Mouse (Mus musculus): Measurements from ENCODE around the gene Stxbp6. TPM values are rescaled to one million over a fixed set of nuclear protein-coding genes. Genes with fewer than 3 reads are reported as not detected.
A peak's percentile ranks its signal among the peaks of the same experiment; 100 is the strongest.

Stxbp6 gene
- polyA plus RNA-seq, 1 experiment from 2014 or later = 8.9 TPM

- no peak overlapping the region for H3K4me3 ChIP-seq
- H3K9me3 ChIP-seq = no peaks in the 10 kb centered on the region
- H3K27ac ChIP-seq (replicated peaks) = peak overlapping the region; percentile 36; the same call in 1 of the 2 replicates
- no peak overlapping the region for H3K9ac ChIP-seq
- ATAC-seq (ENCODE audit: extremely low read depth, insufficient number of reproducible peaks, low FRiP score, low TSS enrichment) = no peak
- 56% methylated on average over 3 of the region's 3 CpGs for WGBS
- H3K4me1 ChIP-seq = peaks cover 32% of the 10 kb centered on the region
- no peaks in the 10 kb centered on the region for H3K27me3 ChIP-seq (replicated peaks)
- no peak overlapping the region for H3K4me2 ChIP-seq
- no peaks in the 10 kb centered on the region for H3K36me3 ChIP-seq
These were observed 81.1 kb downstream of the Stxbp6 start for GRCm38 (mm10) chr12:44993391-44993790.

- Histone ChIP-seq H3K27me3 (replicated peaks) (no peaks in the 10 kb centered on the region), H3K36me3 (no peaks in the 10 kb centered on the region), H3K27ac (replicated peaks) (peak overlapping the region; percentile 36; the same call in 1 of the 2 replicates), H3K9ac (no peak overlapping the region), H3K4me3 (no peak overlapping the region), H3K4me2 (no peak overlapping the region), H3K9me3 (no peaks in the 10 kb centered on the region), H3K4me1 (peaks cover 37% of the 10 kb centered on the region)
- 54% methylated on average over 4 of the region's 4 CpGs for WGBS
- ATAC-seq (ENCODE audit: extremely low read depth, insufficient number of reproducible peaks, low FRiP score, low TSS enrichment) = no peak
These were observed 81.7 kb downstream of the Stxbp6 start for GRCm38 (mm10) chr12:44992847-44993246.

GRCm38 (mm10) chr12:44990379-44990778, 84.1 kb downstream of the Stxbp6 start:
- Histone ChIP-seq H3K9ac (no peak overlapping the region; the same call in 1 of the 2 replicates), H3K4me2 (peak overlapping the region; percentile 29), H3K9me3 (no peaks in the 10 kb centered on the region), H3K4me1 (peaks cover 43% of the 10 kb centered on the region), H3K4me3 (no peak overlapping the region), H3K36me3 (no peaks in the 10 kb centered on the region), H3K27me3 (replicated peaks) (no peaks in the 10 kb centered on the region), H3K27ac (replicated peaks) (peak overlapping the region; percentile 4; the same call in 1 of the 2 replicates)
- ATAC-seq (ENCODE audit: extremely low read depth, insufficient number of reproducible peaks, low FRiP score, low TSS enrichment) = no peak
- WGBS = 31% methylated on average over 9 of the region's 9 CpGs

GRCm38 (mm10) chr12:44989011-44989410, 85.5 kb downstream of the Stxbp6 start:
- Histone ChIP-seq H3K4me1 (peaks cover 43% of the 10 kb centered on the region), H3K9me3 (no peaks in the 10 kb centered on the region), H3K4me3 (no peak overlapping the region), H3K4me2 (no peak overlapping the region), H3K36me3 (no peaks in the 10 kb centered on the region), H3K9ac (no peak overlapping the region), H3K27ac (replicated peaks) (no peak overlapping the region), H3K27me3 (replicated peaks) (no peaks in the 10 kb centered on the region)
- no peak for ATAC-seq (ENCODE audit: extremely low read depth, insufficient number of reproducible peaks, low FRiP score, low TSS enrichment)
- WGBS = 75% methylated on average over 4 of the region's 4 CpGs

- H3K4me1 ChIP-seq = peaks cover 33% of the 10 kb centered on the region
- H3K27ac ChIP-seq (replicated peaks) = peak overlapping the region; percentile 28; the same call in 1 of the 2 replicates
- ATAC-seq (ENCODE audit: extremely low read depth, insufficient number of reproducible peaks, low FRiP score, low TSS enrichment) = no peak
- H3K9me3 ChIP-seq = no peaks in the 10 kb centered on the region
- no peak overlapping the region for H3K9ac ChIP-seq
- 44% methylated on average over 1 of the region's 1 CpGs for WGBS
- H3K36me3 ChIP-seq = no peaks in the 10 kb centered on the region
- H3K4me3 ChIP-seq = no peak overlapping the region
- no peak overlapping the region for H3K4me2 ChIP-seq
- no peaks in the 10 kb centered on the region for H3K27me3 ChIP-seq (replicated peaks)
These were observed 86.7 kb downstream of the Stxbp6 start for GRCm38 (mm10) chr12:44987762-44988161.

- no peak for ATAC-seq (ENCODE audit: extremely low read depth, insufficient number of reproducible peaks, low FRiP score, low TSS enrichment)
- Histone ChIP-seq H3K4me1 (peaks cover 46% of the 10 kb centered on the region), H3K27me3 (replicated peaks) (no peaks in the 10 kb centered on the region), H3K4me3 (no peak overlapping the region), H3K27ac (replicated peaks) (peak overlapping the region; percentile 88), H3K9ac (no peak overlapping the region), H3K9me3 (no peaks in the 10 kb centered on the region), H3K4me2 (peak overlapping the region; percentile 43), H3K36me3 (no peaks in the 10 kb centered on the region)
- 39% methylated on average over 5 of the region's 5 CpGs for WGBS
These were observed 95.1 kb downstream of the Stxbp6 start for GRCm38 (mm10) chr12:44979316-44979848.

- no peak overlapping the region for H3K4me3 ChIP-seq
- peaks cover 43% of the 10 kb centered on the region for H3K4me1 ChIP-seq
- H3K4me2 ChIP-seq = peak overlapping the region; percentile 8; the same call in 1 of the 2 replicates
- no peaks in the 10 kb centered on the region for H3K9me3 ChIP-seq
- WGBS = 37% methylated on average over 3 of the region's 3 CpGs
- H3K27ac ChIP-seq (replicated peaks) = peak overlapping the region; percentile 82
- H3K27me3 ChIP-seq (replicated peaks) = no peaks in the 10 kb centered on the region
- ATAC-seq (ENCODE audit: extremely low read depth, insufficient number of reproducible peaks, low FRiP score, low TSS enrichment) = no peak
- no peak overlapping the region for H3K9ac ChIP-seq
- H3K36me3 ChIP-seq = no peaks in the 10 kb centered on the region
These were observed 99.2 kb downstream of the Stxbp6 start for GRCm38 (mm10) chr12:44975266-44975665.

GRCm38 (mm10) chr12:44971477-44971876, 103.0 kb downstream of the Stxbp6 start:
- no peak overlapping the region for H3K27ac ChIP-seq (replicated peaks)
- H3K27me3 ChIP-seq (replicated peaks) = no peaks in the 10 kb centered on the region
- H3K36me3 ChIP-seq = no peaks in the 10 kb centered on the region
- 63% methylated on average over 2 of the region's 2 CpGs for WGBS
- H3K9me3 ChIP-seq = no peaks in the 10 kb centered on the region; the same call in 1 of the 2 replicates
- peaks cover 16% of the 10 kb centered on the region for H3K4me1 ChIP-seq
- H3K4me2 ChIP-seq = no peak overlapping the region
- ATAC-seq (ENCODE audit: extremely low read depth, insufficient number of reproducible peaks, low FRiP score, low TSS enrichment) = no peak
- H3K4me3 ChIP-seq = no peak overlapping the region
- no peak overlapping the region for H3K9ac ChIP-seq

- H3K27me3 ChIP-seq (replicated peaks) = no peaks in the 10 kb centered on the region
- H3K9ac ChIP-seq = no peak overlapping the region
- no peak overlapping the region for H3K4me2 ChIP-seq
- H3K27ac ChIP-seq (replicated peaks) = no peak overlapping the region
- H3K4me1 ChIP-seq = 0 out of 2 replicates have a peak, but pooled peaks cover 7% of the 10 kb centered on the region
- no peak for ATAC-seq (ENCODE audit: extremely low read depth, insufficient number of reproducible peaks, low FRiP score, low TSS enrichment)
- 74% methylated on average over 1 of the region's 1 CpGs for WGBS
- H3K9me3 ChIP-seq = no peaks in the 10 kb centered on the region; the same call in 1 of the 2 replicates
- no peak overlapping the region for H3K4me3 ChIP-seq
- no peaks in the 10 kb centered on the region for H3K36me3 ChIP-seq
These were observed 107.1 kb downstream of the Stxbp6 start for GRCm38 (mm10) chr12:44967448-44967847.

- no peaks in the 10 kb centered on the region for H3K9me3 ChIP-seq
- no peak overlapping the region for H3K9ac ChIP-seq
- no peaks in the 10 kb centered on the region for H3K27me3 ChIP-seq (replicated peaks)
- no peak overlapping the region for H3K4me2 ChIP-seq
- WGBS = 88% methylated on average over 3 of the region's 3 CpGs
- H3K27ac ChIP-seq (replicated peaks) = no peak overlapping the region
- H3K4me3 ChIP-seq = no peak overlapping the region
- no peak for ATAC-seq (ENCODE audit: extremely low read depth, insufficient number of reproducible peaks, low FRiP score, low TSS enrichment)
- H3K4me1 ChIP-seq = no peaks in the 10 kb centered on the region
- H3K36me3 ChIP-seq = no peaks in the 10 kb centered on the region
These were observed 117.0 kb downstream of the Stxbp6 start for GRCm38 (mm10) chr12:44957474-44957873.

- ATAC-seq (ENCODE audit: extremely low read depth, insufficient number of reproducible peaks, low FRiP score, low TSS enrichment) = no peak
- WGBS = 84% methylated on average over 2 of the region's 2 CpGs
- H3K9me3 ChIP-seq = no peaks in the 10 kb centered on the region
These were observed 121.4 kb downstream of the Stxbp6 start for GRCm38 (mm10) chr12:44953121-44953520.

GRCm38 (mm10) chr12:44952072-44952471, 122.4 kb downstream of the Stxbp6 start:
- Histone ChIP-seq H3K4me1 (0 out of 2 replicates have a peak, but pooled peaks cover 5% of the 10 kb centered on the region), H3K4me2 (no peak overlapping the region), H3K9ac (no peak overlapping the region), H3K27ac (replicated peaks) (peak overlapping the region; percentile 36; the same call in 1 of the 2 replicates), H3K27me3 (replicated peaks) (no peaks in the 10 kb centered on the region), H3K9me3 (no peaks in the 10 kb centered on the region), H3K36me3 (no peaks in the 10 kb centered on the region), H3K4me3 (no peak overlapping the region)
- ATAC-seq (ENCODE audit: extremely low read depth, insufficient number of reproducible peaks, low FRiP score, low TSS enrichment) = peak; percentile 51; the same call in 1 of the 2 replicates
- 60% methylated on average over 3 of the region's 3 CpGs for WGBS

More at GRCm38 (mm10) chr12:44953121-44953520, 121.4 kb downstream of the Stxbp6 start:
- Histone ChIP-seq H3K4me1 (0 out of 2 replicates have a peak, but pooled peaks cover 5% of the 10 kb centered on the region), H3K36me3 (no peaks in the 10 kb centered on the region), H3K4me2 (no peak overlapping the region), H3K4me3 (no peak overlapping the region), H3K27me3 (replicated peaks) (no peaks in the 10 kb centered on the region), H3K9ac (no peak overlapping the region), H3K27ac (replicated peaks) (no peak overlapping the region)

Data from heart, embryonic 13.5 days (tissue).